Mouse (Mus musculus) erythroblast, embryonic 14.5 days (primary cell): ENCODE data around the gene Ampd2. TPM values are rescaled to one million over a fixed set of nuclear protein-coding genes. Genes with fewer than 3 reads are reported as not detected.

Experiments used
- H3K27me3 ChIP-seq: 2 replicates; pipeline ENCODE4 v1.6.1; 2012; ENCODE audit warnings: inconsistent platforms; ENCODE audit not compliant: control insufficient read depth
- H3K36me3 ChIP-seq: 2 replicates; pipeline ENCODE4 v1.6.1; 2012; ENCODE audit warnings: mild to moderate bottlenecking, inconsistent platforms; ENCODE audit not compliant: control insufficient read depth
- H3K4me1 ChIP-seq: 2 replicates; pipeline ENCODE4 v1.6.1; 2012; ENCODE audit warnings: inconsistent platforms; ENCODE audit not compliant: control insufficient read depth
- H3K4me3 ChIP-seq: replicated peaks from 2 replicates; pipeline ENCODE3; 2012; ENCODE audit warnings: moderate library complexity, mild to moderate bottlenecking, inconsistent platforms
- H3K9me3 ChIP-seq: 2 replicates; pipeline ENCODE4 v1.6.1; 2012; ENCODE audit warnings: low read length, inconsistent platforms, mixed read lengths; ENCODE audit not compliant: control insufficient read depth
- GATA1 ChIP-seq: IDR thresholded peaks from 2 replicates; pipeline ENCODE4 v1.6.1; 2012; ENCODE audit warnings: low read length, inconsistent platforms, mixed read lengths
- TAL1 ChIP-seq: IDR thresholded peaks from 3 replicates; pipeline ENCODE4 v1.6.1; 2012; ENCODE audit warnings: low read length, inconsistent platforms, mixed read lengths
- polyA plus RNA-seq: library from polyadenylated mRNA; stranded (reverse); fragments of >175 nt; gene quantifications from 2 replicates; pipeline ENCODE4 v1.2.3, GENCODE M21; 2012

Ampd2 gene
- polyA plus RNA-seq, 1 experiment: 10.5 TPM

- no peak for TF ChIP-seq TAL1
- no peak for TF ChIP-seq GATA1
- Histone ChIP-seq H3K27me3 (no peaks in the 10 kb centered on the region), H3K4me3 (no peak overlapping the region), H3K9me3 (no peaks in the 10 kb centered on the region), H3K36me3 (peaks cover 76% of the 10 kb centered on the region), H3K4me1 (peaks cover 38% of the 10 kb centered on the region)
These were observed 36.8 kb upstream of the Ampd2 start for GRCm38 (mm10) chr3:108123242-108123641.

- Histone ChIP-seq H3K4me1 (peaks cover 25% of the 10 kb centered on the region), H3K9me3 (no peaks in the 10 kb centered on the region), H3K36me3 (peaks cover 90% of the 10 kb centered on the region), H3K27me3 (no peaks in the 10 kb centered on the region), H3K4me3 (no peak overlapping the region)
- TF ChIP-seq GATA1 (no peak), TAL1 (no peak)
These were observed 34.6 kb upstream of the Ampd2 start for GRCm38 (mm10) chr3:108121101-108121500.

- H3K27me3 ChIP-seq: no peaks in the 10 kb centered on the region
- H3K9me3 ChIP-seq: no peaks in the 10 kb centered on the region
- TF ChIP-seq GATA1: no peak
- no peak for TF ChIP-seq TAL1
- no peak overlapping the region for H3K4me3 ChIP-seq
- H3K4me1 ChIP-seq: peaks cover 9% of the 10 kb centered on the region
- H3K36me3 ChIP-seq: peaks cover 92% of the 10 kb centered on the region
These were observed 31.0 kb upstream of the Ampd2 start for GRCm38 (mm10) chr3:108117465-108117864.

- no peaks in the 10 kb centered on the region for H3K27me3 ChIP-seq
- no peak overlapping the region for H3K4me3 ChIP-seq
- TF ChIP-seq GATA1 (no peak), TAL1 (no peak)
- H3K9me3 ChIP-seq: no peaks in the 10 kb centered on the region
- H3K4me1 ChIP-seq: peaks cover 15% of the 10 kb centered on the region
- peaks cover 97% of the 10 kb centered on the region for H3K36me3 ChIP-seq
These were observed 27.3 kb upstream of the Ampd2 start for GRCm38 (mm10) chr3:108113591-108114289.

- peaks cover 15% of the 10 kb centered on the region for H3K4me1 ChIP-seq
- peaks cover 97% of the 10 kb centered on the region for H3K36me3 ChIP-seq
- TF ChIP-seq GATA1 (no peak), TAL1 (no peak)
- H3K27me3 ChIP-seq: no peaks in the 10 kb centered on the region
- H3K4me3 ChIP-seq: no peak overlapping the region
- no peaks in the 10 kb centered on the region for H3K9me3 ChIP-seq
These were observed 26.2 kb upstream of the Ampd2 start for GRCm38 (mm10) chr3:108112666-108113065.

- no peaks in the 10 kb centered on the region for H3K27me3 ChIP-seq
- H3K9me3 ChIP-seq: no peaks in the 10 kb centered on the region
- no peak overlapping the region for H3K4me3 ChIP-seq
- no peak for TF ChIP-seq TAL1
- TF ChIP-seq GATA1: no peak
- peaks cover 12% of the 10 kb centered on the region for H3K4me1 ChIP-seq
- peaks cover 97% of the 10 kb centered on the region for H3K36me3 ChIP-seq
These were observed 25.8 kb upstream of the Ampd2 start for GRCm38 (mm10) chr3:108112246-108112645.

- H3K9me3 ChIP-seq: no peaks in the 10 kb centered on the region
- H3K27me3 ChIP-seq: no peaks in the 10 kb centered on the region
- no peak overlapping the region for H3K4me3 ChIP-seq
- H3K4me1 ChIP-seq: peaks cover 18% of the 10 kb centered on the region
- no peak for TF ChIP-seq GATA1
- no peak for TF ChIP-seq TAL1
- H3K36me3 ChIP-seq: peaks cover 98% of the 10 kb centered on the region
These were observed 24.9 kb upstream of the Ampd2 start for GRCm38 (mm10) chr3:108111320-108111719.

- H3K36me3 ChIP-seq: peaks cover 89% of the 10 kb centered on the region
- H3K9me3 ChIP-seq: no peaks in the 10 kb centered on the region
- H3K4me1 ChIP-seq: peaks cover 40% of the 10 kb centered on the region
- no peak for TF ChIP-seq TAL1
- TF ChIP-seq GATA1: no peak
- no peaks in the 10 kb centered on the region for H3K27me3 ChIP-seq
- no peak overlapping the region for H3K4me3 ChIP-seq
These were observed 18.8 kb upstream of the Ampd2 start for GRCm38 (mm10) chr3:108105281-108105680.

GRCm38 (mm10) chr3:108102075-108102474, 15.6 kb upstream of the Ampd2 start:
- no peak overlapping the region for H3K4me3 ChIP-seq
- H3K9me3 ChIP-seq: no peaks in the 10 kb centered on the region
- TF ChIP-seq TAL1: no peak
- H3K4me1 ChIP-seq: peaks cover 72% of the 10 kb centered on the region
- no peaks in the 10 kb centered on the region for H3K27me3 ChIP-seq
- H3K36me3 ChIP-seq: peaks cover 78% of the 10 kb centered on the region

- peaks cover 72% of the 10 kb centered on the region for H3K4me1 ChIP-seq
- H3K27me3 ChIP-seq: no peaks in the 10 kb centered on the region
- TF ChIP-seq TAL1 (no peak), GATA1 (no peak)
- no peak overlapping the region for H3K4me3 ChIP-seq
- H3K36me3 ChIP-seq: peaks cover 73% of the 10 kb centered on the region
- no peaks in the 10 kb centered on the region for H3K9me3 ChIP-seq
These were observed 15.1 kb upstream of the Ampd2 start for GRCm38 (mm10) chr3:108101594-108101993.
